Mouse (Mus musculus): ENCODE data around the gene Uba3. TPM values are rescaled to one million over a fixed set of nuclear protein-coding genes. Genes with fewer than 3 reads are reported as not detected.
A peak's percentile ranks its signal among the peaks of the same experiment; 100 is the strongest.

Gene Uba3
- polyA plus RNA-seq, 1 experiment = 16.6 TPM

- H3K36me3 ChIP-seq (ENCODE audit: control insufficient read depth, insufficient read depth, low read length) = no peaks in the 10 kb centered on the region
- no peak for DNase-seq
- no peak for TF ChIP-seq POLR2A (IDR thresholded peaks at IDR 0.05; ENCODE audit: low read depth, low read length)
- TF ChIP-seq CTCF (conservative IDR thresholded peaks at IDR 0.05; ENCODE audit: insufficient read depth, insufficient read length, low read depth, low read length) = no peak
- H3K27ac ChIP-seq (ENCODE audit: insufficient read depth, low read depth, low read length) = peak overlapping the region; percentile 54; the same call in 1 of the 2 replicates
- 46% methylated on average over 5 of the region's 5 CpGs for WGBS
- peaks cover 10% of the 10 kb centered on the region; the same call in 1 of the 2 replicates for H3K4me1 ChIP-seq (ENCODE audit: control insufficient read depth, insufficient read depth, low read length)
- no peaks in the 10 kb centered on the region for H3K27me3 ChIP-seq (replicated peaks; ENCODE audit: control insufficient read depth, insufficient read depth, low read length)
- H3K4me3 ChIP-seq (ENCODE audit: insufficient read depth, low read depth, low read length) = no peak overlapping the region
Observed at GRCm38 (mm10) chr6:97222931-97223467, 17.6 kb upstream of the Uba3 start.

DNA sequence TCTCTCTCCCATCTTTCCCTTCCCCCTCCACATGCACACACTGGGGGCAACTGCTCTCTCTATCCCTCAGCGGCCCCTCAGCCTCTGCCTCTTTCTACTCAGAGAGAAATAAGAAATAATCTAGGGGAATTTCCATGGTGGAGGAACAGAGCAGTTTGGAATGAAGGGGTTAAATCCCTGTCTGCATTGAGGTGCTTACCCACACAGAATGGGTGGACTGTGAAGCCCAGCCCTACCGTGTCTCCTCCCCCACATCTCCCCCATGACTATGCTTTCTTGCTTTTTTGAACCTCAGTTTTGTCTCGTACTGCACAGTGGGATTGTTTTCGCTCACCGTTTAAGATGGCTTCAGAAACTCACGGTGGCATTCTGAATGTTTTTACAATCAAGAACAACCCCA is 16.9 kb upstream of the Uba3 start:
- no peak overlapping the region for H3K4me3 ChIP-seq (ENCODE audit: insufficient read depth, low read depth, low read length)
- H3K4me1 ChIP-seq (ENCODE audit: control insufficient read depth, insufficient read depth, low read length) = peaks cover 12% of the 10 kb centered on the region; the same call in 1 of the 2 replicates
- no peaks in the 10 kb centered on the region for H3K27me3 ChIP-seq (replicated peaks; ENCODE audit: control insufficient read depth, insufficient read depth, low read length)
- no peak overlapping the region for H3K27ac ChIP-seq (ENCODE audit: insufficient read depth, low read depth, low read length)
- DNase-seq = no peak
- no peak for TF ChIP-seq CTCF (conservative IDR thresholded peaks at IDR 0.05; ENCODE audit: insufficient read depth, insufficient read length, low read depth, low read length)
- no peak for TF ChIP-seq POLR2A (IDR thresholded peaks at IDR 0.05; ENCODE audit: low read depth, low read length)
- no peaks in the 10 kb centered on the region for H3K36me3 ChIP-seq (ENCODE audit: control insufficient read depth, insufficient read depth, low read length)
- 55% methylated on average over 6 of the region's 6 CpGs for WGBS

- Histone ChIP-seq H3K27ac (ENCODE audit: insufficient read depth, low read depth, low read length) (no peak overlapping the region), H3K36me3 (ENCODE audit: control insufficient read depth, insufficient read depth, low read length) (no peaks in the 10 kb centered on the region), H3K27me3 (replicated peaks; ENCODE audit: control insufficient read depth, insufficient read depth, low read length) (no peaks in the 10 kb centered on the region), H3K4me1 (ENCODE audit: control insufficient read depth, insufficient read depth, low read length) (peaks cover 13% of the 10 kb centered on the region; the same call in 1 of the 2 replicates), H3K4me3 (ENCODE audit: insufficient read depth, low read depth, low read length) (no peak overlapping the region)
- no peak for DNase-seq
- 70% methylated on average over 15 of the region's 15 CpGs for WGBS
- TF ChIP-seq POLR2A (IDR thresholded peaks at IDR 0.05; ENCODE audit: low read depth, low read length) (no peak), CTCF (conservative IDR thresholded peaks at IDR 0.05; ENCODE audit: insufficient read depth, insufficient read length, low read depth, low read length) (no peak)
Observed at GRCm38 (mm10) chr6:97221205-97222025, 16.0 kb upstream of the Uba3 start.

- Histone ChIP-seq H3K27ac (ENCODE audit: insufficient read depth, low read depth, low read length) (no peak overlapping the region), H3K4me3 (ENCODE audit: insufficient read depth, low read depth, low read length) (no peak overlapping the region), H3K4me1 (ENCODE audit: control insufficient read depth, insufficient read depth, low read length) (peaks cover 13% of the 10 kb centered on the region; the same call in 1 of the 2 replicates), H3K36me3 (ENCODE audit: control insufficient read depth, insufficient read depth, low read length) (no peaks in the 10 kb centered on the region), H3K27me3 (replicated peaks; ENCODE audit: control insufficient read depth, insufficient read depth, low read length) (no peaks in the 10 kb centered on the region)
- 41% methylated on average over 3 of the region's 5 CpGs for WGBS
- TF ChIP-seq CTCF (conservative IDR thresholded peaks at IDR 0.05; ENCODE audit: insufficient read depth, insufficient read length, low read depth, low read length) (no peak), POLR2A (IDR thresholded peaks at IDR 0.05; ENCODE audit: low read depth, low read length) (no peak)
- no peak for DNase-seq
Observed at GRCm38 (mm10) chr6:97220672-97221071, 15.2 kb upstream of the Uba3 start.

DNA sequence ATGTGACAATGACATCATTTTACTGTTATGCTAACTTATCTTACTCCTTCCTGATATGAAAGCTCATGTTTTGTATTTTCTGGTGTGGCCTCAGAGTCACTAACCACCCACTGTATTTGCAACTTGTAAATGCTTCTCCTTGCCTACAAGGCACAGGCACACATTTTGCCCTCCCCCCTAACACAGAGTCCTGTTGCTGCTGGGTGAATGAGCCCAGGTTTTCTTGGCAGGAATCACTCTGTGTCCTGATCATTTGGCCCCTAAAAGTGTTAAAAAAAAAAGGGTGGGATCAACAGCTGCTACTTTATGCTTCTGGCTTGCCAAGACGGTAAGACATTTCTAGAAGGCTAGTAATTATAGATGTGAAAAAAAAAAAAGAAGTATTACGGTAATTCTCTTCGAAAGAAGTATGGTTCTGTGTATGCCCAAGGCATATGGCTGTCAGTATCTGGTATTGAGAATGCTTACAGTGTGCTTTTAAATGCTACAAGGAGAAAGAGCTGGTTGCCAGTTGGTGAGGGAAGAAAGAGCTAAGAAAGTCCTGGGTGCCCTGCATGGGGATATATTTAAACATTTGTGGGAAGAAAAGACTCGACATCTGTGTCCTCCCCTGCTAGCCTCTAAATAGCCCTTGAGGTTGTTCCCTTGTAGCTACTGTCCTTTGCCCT is 10.8 kb upstream of the Uba3 start:
- WGBS = 55% methylated on average over 4 of the region's 4 CpGs
- TF ChIP-seq CTCF (conservative IDR thresholded peaks at IDR 0.05; ENCODE audit: insufficient read depth, insufficient read length, low read depth, low read length) = no peak
- no peak for TF ChIP-seq POLR2A (IDR thresholded peaks at IDR 0.05; ENCODE audit: low read depth, low read length)
- Histone ChIP-seq H3K4me3 (ENCODE audit: insufficient read depth, low read depth, low read length) (no peak overlapping the region), H3K4me1 (ENCODE audit: control insufficient read depth, insufficient read depth, low read length) (peaks cover 9% of the 10 kb centered on the region), H3K36me3 (ENCODE audit: control insufficient read depth, insufficient read depth, low read length) (no peaks in the 10 kb centered on the region), H3K27me3 (replicated peaks; ENCODE audit: control insufficient read depth, insufficient read depth, low read length) (no peaks in the 10 kb centered on the region), H3K27ac (ENCODE audit: insufficient read depth, low read depth, low read length) (no peak overlapping the region)
- DNase-seq = no peak

GRCm38 (mm10) chr6:97211981-97212380 is 6.5 kb upstream of the Uba3 start:
- H3K4me3 ChIP-seq (ENCODE audit: insufficient read depth, low read depth, low read length) = peak overlapping the region; percentile 36
- no peaks in the 10 kb centered on the region for H3K36me3 ChIP-seq (ENCODE audit: control insufficient read depth, insufficient read depth, low read length)
- WGBS = 29% methylated on average over 12 of the region's 12 CpGs
- H3K4me1 ChIP-seq (ENCODE audit: control insufficient read depth, insufficient read depth, low read length) = peaks cover 4% of the 10 kb centered on the region
- no peak for TF ChIP-seq CTCF (conservative IDR thresholded peaks at IDR 0.05; ENCODE audit: insufficient read depth, insufficient read length, low read depth, low read length)
- TF ChIP-seq POLR2A (IDR thresholded peaks at IDR 0.05; ENCODE audit: low read depth, low read length) = no peak
- DNase-seq = peak; percentile 47
- H3K27me3 ChIP-seq (replicated peaks; ENCODE audit: control insufficient read depth, insufficient read depth, low read length) = no peaks in the 10 kb centered on the region
- H3K27ac ChIP-seq (ENCODE audit: insufficient read depth, low read depth, low read length) = no peak overlapping the region
